Mouse (Mus musculus): Measurements from ENCODE around the gene D430042O09Rik.

Gene D430042O09Rik

GRCm38 (mm10) chr7:125772961-125773571 is 65.4 kb downstream of the D430042O09Rik start:
- in situ Hi-C loops (cut with MboI; ENCODE audit: low pct_unique_long_range_greater_than_20kb in 1 of 2, low sequenced_read_pairs in 2 of 2, unreplicated experiment in 1 of 2): no loop called here

GRCm38 (mm10) chr7:125783206-125783605 is 75.5 kb downstream of the D430042O09Rik start:
- in situ Hi-C loops (cut with MboI; ENCODE audit: low pct_unique_long_range_greater_than_20kb in 1 of 2, low sequenced_read_pairs in 2 of 2, unreplicated experiment in 1 of 2): no loop called here

GRCm38 (mm10) chr7:125786105-125786504 is 78.4 kb downstream of the D430042O09Rik start:
- in situ Hi-C loops (cut with MboI; ENCODE audit: low pct_unique_long_range_greater_than_20kb in 1 of 2, low sequenced_read_pairs in 2 of 2, unreplicated experiment in 1 of 2): no loop called here

- in situ Hi-C loops (cut with MboI; ENCODE audit: low pct_unique_long_range_greater_than_20kb in 1 of 2, low sequenced_read_pairs in 2 of 2, unreplicated experiment in 1 of 2): no loop called here
These were observed 79.4 kb downstream of the D430042O09Rik start for GRCm38 (mm10) chr7:125787046-125787445.

- in situ Hi-C loops (cut with MboI; ENCODE audit: low pct_unique_long_range_greater_than_20kb in 1 of 2, low sequenced_read_pairs in 2 of 2, unreplicated experiment in 1 of 2): no loop called here
These were observed 82.4 kb downstream of the D430042O09Rik start for GRCm38 (mm10) chr7:125790039-125790438.

GRCm38 (mm10) chr7:125806571-125806970 is 98.9 kb downstream of the D430042O09Rik start:
- in situ Hi-C loops (cut with MboI; ENCODE audit: low pct_unique_long_range_greater_than_20kb in 1 of 2, low sequenced_read_pairs in 2 of 2, unreplicated experiment in 1 of 2): no loop called here

- in situ Hi-C loops (cut with MboI; ENCODE audit: low pct_unique_long_range_greater_than_20kb in 1 of 2, low sequenced_read_pairs in 2 of 2, unreplicated experiment in 1 of 2): no loop called here
These were observed 100.5 kb downstream of the D430042O09Rik start for GRCm38 (mm10) chr7:125808210-125808609.

GRCm38 (mm10) chr7:125812721-125813120 is 105.0 kb downstream of the D430042O09Rik start:
- in situ Hi-C loops (cut with MboI; ENCODE audit: low pct_unique_long_range_greater_than_20kb in 1 of 2, low sequenced_read_pairs in 2 of 2, unreplicated experiment in 1 of 2): no loop called here

GRCm38 (mm10) chr7:125815733-125816132 is 108.0 kb downstream of the D430042O09Rik start:
- in situ Hi-C loops (cut with MboI; ENCODE audit: low pct_unique_long_range_greater_than_20kb in 1 of 2, low sequenced_read_pairs in 2 of 2, unreplicated experiment in 1 of 2): no loop called here

- in situ Hi-C loops (cut with MboI; ENCODE audit: low pct_unique_long_range_greater_than_20kb in 1 of 2, low sequenced_read_pairs in 2 of 2, unreplicated experiment in 1 of 2): no loop called here
These were observed 110.6 kb downstream of the D430042O09Rik start for GRCm38 (mm10) chr7:125818301-125818712.

GRCm38 (mm10) chr7:125820233-125820632 is 112.5 kb downstream of the D430042O09Rik start:
- in situ Hi-C loops (cut with MboI; ENCODE audit: low pct_unique_long_range_greater_than_20kb in 1 of 2, low sequenced_read_pairs in 2 of 2, unreplicated experiment in 1 of 2): no loop called here

GRCm38 (mm10) chr7:125826425-125826824 is 118.7 kb downstream of the D430042O09Rik start:
- in situ Hi-C loops (cut with MboI; ENCODE audit: low pct_unique_long_range_greater_than_20kb in 1 of 2, low sequenced_read_pairs in 2 of 2, unreplicated experiment in 1 of 2): no loop called here

GRCm38 (mm10) chr7:125826887-125827286 is 119.2 kb downstream of the D430042O09Rik start:
- in situ Hi-C loops (cut with MboI; ENCODE audit: low pct_unique_long_range_greater_than_20kb in 1 of 2, low sequenced_read_pairs in 2 of 2, unreplicated experiment in 1 of 2): no loop called here

- in situ Hi-C loops (cut with MboI; ENCODE audit: low pct_unique_long_range_greater_than_20kb in 1 of 2, low sequenced_read_pairs in 2 of 2, unreplicated experiment in 1 of 2): no loop called here
These were observed 119.7 kb downstream of the D430042O09Rik start for GRCm38 (mm10) chr7:125827420-125827819.

- in situ Hi-C loops (cut with MboI; ENCODE audit: low pct_unique_long_range_greater_than_20kb in 1 of 2, low sequenced_read_pairs in 2 of 2, unreplicated experiment in 1 of 2): no loop called here
These were observed 120.9 kb downstream of the D430042O09Rik start for GRCm38 (mm10) chr7:125828561-125828960.

- in situ Hi-C loops (cut with MboI; ENCODE audit: low pct_unique_long_range_greater_than_20kb in 1 of 2, low sequenced_read_pairs in 2 of 2, unreplicated experiment in 1 of 2): no loop called here
These were observed 121.5 kb downstream of the D430042O09Rik start for GRCm38 (mm10) chr7:125829121-125829666.

GRCm38 (mm10) chr7:125832767-125833166 is 125.1 kb downstream of the D430042O09Rik start:
- in situ Hi-C loops (cut with MboI; ENCODE audit: low pct_unique_long_range_greater_than_20kb in 1 of 2, low sequenced_read_pairs in 2 of 2, unreplicated experiment in 1 of 2): no loop called here

GRCm38 (mm10) chr7:125833471-125833870 is 125.8 kb downstream of the D430042O09Rik start:
- in situ Hi-C loops (cut with MboI; ENCODE audit: low pct_unique_long_range_greater_than_20kb in 1 of 2, low sequenced_read_pairs in 2 of 2, unreplicated experiment in 1 of 2): no loop called here

- in situ Hi-C loops (cut with MboI; ENCODE audit: low pct_unique_long_range_greater_than_20kb in 1 of 2, low sequenced_read_pairs in 2 of 2, unreplicated experiment in 1 of 2): no loop called here
These were observed 130.5 kb downstream of the D430042O09Rik start for GRCm38 (mm10) chr7:125838078-125838742.

GRCm38 (mm10) chr7:125845611-125846010 is 137.9 kb downstream of the D430042O09Rik start:
- in situ Hi-C loops (cut with MboI; ENCODE audit: low pct_unique_long_range_greater_than_20kb in 1 of 2, low sequenced_read_pairs in 2 of 2, unreplicated experiment in 1 of 2): no loop called here
